Mouse (Mus musculus): ENCODE data around the gene Matn3.

Matn3 gene

DNA sequence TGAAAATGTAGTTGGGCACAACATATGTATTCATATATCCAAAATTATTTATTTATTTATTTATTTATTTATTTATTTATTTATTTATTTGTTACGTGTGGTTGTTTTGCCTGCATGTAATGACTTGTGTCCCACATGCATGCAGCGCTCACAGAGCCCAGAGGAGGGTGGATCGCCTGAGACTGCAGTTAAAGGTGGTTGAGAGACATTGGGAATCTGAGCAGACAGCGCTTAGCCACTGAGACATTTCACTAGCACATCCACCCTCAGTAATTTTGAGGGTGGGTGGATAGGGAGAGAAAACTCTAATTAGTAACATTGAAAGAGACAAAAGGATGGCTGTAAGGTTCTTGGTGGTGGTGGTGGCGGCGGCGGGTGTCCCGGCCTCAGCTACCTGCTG is 72.7 kb downstream of the Matn3 start:
- DNase-seq (ENCODE audit: extremely low read depth, insufficient read length, low spot score): no peak

- DNase-seq (ENCODE audit: extremely low read depth, insufficient read length, low spot score): no peak
Measured at GRCm38 (mm10) chr12:9020986-9021385, 73.3 kb downstream of the Matn3 start.
